Mouse (Mus musculus): ENCODE measurements around the gene Dop1b.

DNA sequence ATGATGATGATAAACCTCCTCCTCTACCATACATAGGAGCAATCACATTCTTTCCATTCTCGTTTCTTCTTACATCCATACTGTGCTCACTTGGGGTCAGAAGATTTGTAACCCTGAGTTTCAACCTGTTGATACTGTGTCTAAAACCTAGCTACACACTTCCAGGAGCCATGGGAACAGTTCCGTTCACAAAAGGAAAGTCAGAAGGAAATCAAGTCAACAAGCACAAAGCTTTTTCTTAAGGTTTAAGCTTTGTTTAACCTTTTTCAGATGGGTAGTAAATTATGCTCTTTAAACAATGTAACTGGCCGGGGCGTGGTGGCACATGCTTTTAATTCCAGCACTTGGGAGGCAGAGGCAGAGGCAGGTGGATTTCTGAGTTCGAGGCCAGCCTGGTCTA, 105.7 kb downstream of the Dop1b start:
- TF ChIP-seq CTCF (IDR thresholded peaks at IDR 0.05; ENCODE audit: low read depth), result no peak
- TF ChIP-seq EP300 (IDR thresholded peaks at IDR 0.05; ENCODE audit: low read depth), result no peak

Measured in liver, embryonic 14.5 days (tissue).